Mouse (Mus musculus): Measurements from ENCODE around the gene Pgbd5.

DNA sequence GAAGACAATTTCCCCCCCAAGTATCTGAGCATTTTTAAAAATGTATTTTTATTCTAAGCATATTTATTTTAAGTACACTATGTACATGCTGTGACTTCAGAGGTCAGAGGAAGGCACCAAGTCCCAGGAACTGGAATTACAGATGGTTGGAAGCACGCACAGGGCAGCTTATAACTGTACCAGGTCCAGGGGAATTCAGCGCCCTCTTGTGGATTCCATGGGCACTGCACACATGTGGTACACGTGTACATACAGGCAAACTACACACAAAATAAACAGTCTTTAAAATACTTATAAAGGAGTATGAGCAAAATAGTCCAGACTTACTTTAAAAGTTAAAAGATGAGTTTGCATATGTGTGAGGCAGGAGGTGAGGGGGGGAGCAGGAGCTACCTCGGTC, 45.5 kb downstream of the Pgbd5 start:
- TF ChIP-seq POLR2A (IDR thresholded peaks at IDR 0.05; ENCODE audit: extremely low read depth, insufficient read depth, low read length), result no peak
- TF ChIP-seq CTCF (IDR thresholded peaks at IDR 0.05; ENCODE audit: extremely low read depth, insufficient read depth, low read length), result peak; percentile 41
